Comparison of ENCODE assay signal across 10 mouse cellular contexts in genomic region chr13:23426922-23427321, GRCm38 (mm10). TPM values are rescaled to one million over a fixed set of nuclear protein-coding genes. Genes with fewer than 3 reads are reported as not detected.
DNase-seq lines count a peak whose midpoint lies in the region; ATAC-seq and TF ChIP-seq lines count a peak whose summit lies in the region.
"Had no signal": no experiment of that assay in that cellular context is flagged by ENCODE, and none has a peak within 500 bp of the region (broad histone marks: within the 10 kb centered on the region; RNA-seq: fewer than 3 reads in every experiment).

No protein-coding gene starts in this region.

- WGBS in forebrain, postnatal 0 days = 15% methylated on average over 14 of the region's 14 CpGs
- 15% methylated on average over 14 of the region's 14 CpGs for WGBS in forebrain, embryonic 15.5 days
- 22% methylated on average over 14 of the region's 14 CpGs for WGBS in stomach, embryonic 15.5 days
- WGBS in stomach, postnatal 0 days = 29% methylated on average over 14 of the region's 14 CpGs
- 14% methylated on average over 14 of the region's 14 CpGs for WGBS in embryonic facial prominence, embryonic 14.5 days

- H3K4me1 ChIP-seq in forebrain, postnatal 0 days (ENCODE audit: insufficient read depth) = 0 out of 2 replicates have a peak, but pooled peaks cover 6% of the 10 kb centered on the region
- peaks cover 44% of the 10 kb centered on the region for H3K4me1 ChIP-seq in forebrain, embryonic 15.5 days
- peaks cover 12% of the 10 kb centered on the region for H3K4me1 ChIP-seq in stomach, embryonic 15.5 days
- H3K4me1 ChIP-seq in stomach, postnatal 0 days (replicated peaks; ENCODE audit: control insufficient read depth, insufficient read depth) = no peaks in the 10 kb centered on the region
- peaks cover 13% of the 10 kb centered on the region for H3K4me1 ChIP-seq in embryonic facial prominence, embryonic 14.5 days (ENCODE audit: control insufficient read depth, insufficient read depth, low read length)

- H3K27me3 ChIP-seq in forebrain, postnatal 0 days (ENCODE audit: insufficient read depth, low read length) = no peaks in the 10 kb centered on the region
- H3K27me3 ChIP-seq in forebrain, embryonic 15.5 days = no peaks in the 10 kb centered on the region
- no peaks in the 10 kb centered on the region for H3K27me3 ChIP-seq in stomach, embryonic 15.5 days (replicated peaks)
- H3K27me3 ChIP-seq in stomach, postnatal 0 days (ENCODE audit: control insufficient read depth, insufficient read depth, low read length) = no peaks in the 10 kb centered on the region
- H3K27me3 ChIP-seq in embryonic facial prominence, embryonic 14.5 days (replicated peaks; ENCODE audit: control insufficient read depth, insufficient read depth, low read length) = no peaks in the 10 kb centered on the region

- no peak for TF ChIP-seq CTCF in forebrain, postnatal 0 days (IDR thresholded peaks at IDR 0.05; ENCODE audit: low read depth)
- no peak for TF ChIP-seq CTCF in stomach, postnatal 0 days (IDR thresholded peaks at IDR 0.05; ENCODE audit: low read depth)

- peak; percentile 59 for DNase-seq in forebrain, postnatal 0 days
- no peak for DNase-seq in stomach, postnatal 0 days (ENCODE audit: low spot score)
- peak; percentile 71 for DNase-seq in embryonic facial prominence, embryonic 14.5 days (ENCODE audit: low spot score)
- DNase-seq in testis, postnatal 10 days (ENCODE audit: low spot score) = peak; percentile 51
- no peak for DNase-seq in adrenal gland, postnatal 36 days
- no peak for DNase-seq in adrenal gland, postnatal 10 days
- DNase-seq: kidney, adult 9 months; lung, postnatal 36 days had no signal

- H3K4me2 ChIP-seq in forebrain, postnatal 0 days (ENCODE audit: low read depth) = no peak overlapping the region
- H3K4me2 ChIP-seq in forebrain, embryonic 15.5 days (replicated peaks) = no peak overlapping the region
- H3K4me2 ChIP-seq in stomach, embryonic 15.5 days = no peak overlapping the region
- H3K4me2 ChIP-seq in stomach, postnatal 0 days (replicated peaks; ENCODE audit: low read depth) = no peak overlapping the region
- no peak overlapping the region for H3K4me2 ChIP-seq in embryonic facial prominence, embryonic 14.5 days (ENCODE audit: low read depth, low read length)

- H3K4me3 ChIP-seq in forebrain, postnatal 0 days (ENCODE audit: low read depth, low read length) = no peak overlapping the region
- no peak overlapping the region for H3K4me3 ChIP-seq in forebrain, embryonic 15.5 days
- no peak overlapping the region for H3K4me3 ChIP-seq in stomach, embryonic 15.5 days (replicated peaks)
- H3K4me3 ChIP-seq in stomach, postnatal 0 days (ENCODE audit: low read depth, low read length) = no peak overlapping the region
- H3K4me3 ChIP-seq in embryonic facial prominence, embryonic 14.5 days (ENCODE audit: low read depth, low read length) = peak overlapping the region; percentile 4; the same call in 1 of the 2 replicates

- no peak overlapping the region for H3K27ac ChIP-seq in forebrain, postnatal 0 days (ENCODE audit: low read depth, low read length)
- H3K27ac ChIP-seq in forebrain, embryonic 15.5 days (replicated peaks) = no peak overlapping the region
- no peak overlapping the region for H3K27ac ChIP-seq in stomach, embryonic 15.5 days
- H3K27ac ChIP-seq in stomach, postnatal 0 days (replicated peaks) = no peak overlapping the region
- no peak overlapping the region for H3K27ac ChIP-seq in embryonic facial prominence, embryonic 14.5 days (replicated peaks; ENCODE audit: low read depth, low read length)

- H3K36me3 ChIP-seq in forebrain, postnatal 0 days (ENCODE audit: insufficient read depth) = peaks cover 5% of the 10 kb centered on the region; the same call in 1 of the 2 replicates
- peaks cover 1% of the 10 kb centered on the region; the same call in 1 of the 2 replicates for H3K36me3 ChIP-seq in forebrain, embryonic 15.5 days
- 0 out of 2 replicates have a peak, but pooled peaks cover under 1% of the 10 kb centered on the region for H3K36me3 ChIP-seq in stomach, embryonic 15.5 days
- no peaks in the 10 kb centered on the region; the same call in 1 of the 2 replicates for H3K36me3 ChIP-seq in stomach, postnatal 0 days (ENCODE audit: control insufficient read depth, insufficient read depth, low read length)
- H3K36me3 ChIP-seq in embryonic facial prominence, embryonic 14.5 days (ENCODE audit: control insufficient read depth, insufficient read depth, low read length) = peaks cover 3% of the 10 kb centered on the region

- ATAC-seq in forebrain, postnatal 0 days = peak; percentile 12; the same call in 1 of the 2 replicates
- no peak for ATAC-seq in forebrain, embryonic 15.5 days (replicated peaks)
- peak; percentile 16; the same call in 1 of the 2 replicates for ATAC-seq in stomach, embryonic 15.5 days (ENCODE audit: insufficient read depth, low FRiP score, low read depth)
- ATAC-seq in stomach, postnatal 0 days (ENCODE audit: low FRiP score, low TSS enrichment) = no peak
- ATAC-seq in embryonic facial prominence, embryonic 14.5 days (ENCODE audit: low read depth) = no peak

- no peak overlapping the region for H3K9ac ChIP-seq in forebrain, postnatal 0 days
- no peak overlapping the region for H3K9ac ChIP-seq in forebrain, embryonic 15.5 days (replicated peaks)
- H3K9ac ChIP-seq in stomach, embryonic 15.5 days = no peak overlapping the region
- no peak overlapping the region for H3K9ac ChIP-seq in stomach, postnatal 0 days (ENCODE audit: low read length)
- H3K9ac ChIP-seq in embryonic facial prominence, embryonic 14.5 days (ENCODE audit: low read depth, low read length) = no peak overlapping the region

- no peaks in the 10 kb centered on the region for H3K9me3 ChIP-seq in forebrain, postnatal 0 days (ENCODE audit: low read length)
- no peaks in the 10 kb centered on the region for H3K9me3 ChIP-seq in forebrain, embryonic 15.5 days
- H3K9me3 ChIP-seq in stomach, embryonic 15.5 days = no peaks in the 10 kb centered on the region
- H3K9me3 ChIP-seq in stomach, postnatal 0 days (ENCODE audit: control insufficient read depth, low read length) = no peaks in the 10 kb centered on the region
- no peaks in the 10 kb centered on the region for H3K9me3 ChIP-seq in embryonic facial prominence, embryonic 14.5 days (ENCODE audit: control insufficient read depth, low read length)

- TF ChIP-seq EP300 in stomach, postnatal 0 days (optimal IDR thresholded peaks at IDR 0.05) = no peak

RNA-seq across cellular contexts. Expression of gene Abt1, which starts 3.3 kb away (rescaled TPM):
- 6.5 and 8.2 TPM in 2 replicates for total RNA-seq in forebrain, postnatal 0 days (2014; rRNA removed)
- polyA plus RNA-seq in forebrain, postnatal 0 days (2015; fragmentation: Nextera tagmentation; extraction: Ambion mirVana) = 7.7 and 8.2 TPM in 2 replicates
- polyA plus RNA-seq in forebrain, embryonic 15.5 days (2015; fragmentation: Nextera tagmentation; extraction: Ambion mirVana) = 13.0 and 13.2 TPM in 2 replicates
- 10.7 and 11.9 TPM in 2 replicates for polyA plus RNA-seq in stomach, embryonic 15.5 days (2015; fragmentation: Nextera tagmentation; extraction: Ambion mirVana)
- polyA plus RNA-seq in stomach, postnatal 0 days (2015; fragmentation: Nextera tagmentation; extraction: Ambion mirVana) = 7.1 and 7.4 TPM in 2 replicates
- polyA plus RNA-seq in embryonic facial prominence, embryonic 14.5 days (2014; fragmentation: Nextera tagmentation; extraction: Ambion mirVana) = 10.3 and 11.6 TPM in 2 replicates
- total RNA-seq in adrenal gland, postnatal 36 days (2021) = 1 to 10 TPM; 6.9 to 8.3 TPM
- total RNA-seq in adrenal gland, postnatal 10 days (2021) = 1 to 10 TPM; 6.1 to 7.1 TPM

RNA-seq across cellular contexts. Expression of gene Btn1a1, which starts 38.8 kb away (rescaled TPM):
- 0.08 and 0.33 TPM in 2 replicates for total RNA-seq in forebrain, postnatal 0 days (2014; rRNA removed)
- polyA plus RNA-seq in forebrain, postnatal 0 days (2015; fragmentation: Nextera tagmentation; extraction: Ambion mirVana) = 0.12 TPM in 1 of 2 replicates, not detected in the other
- polyA plus RNA-seq in forebrain, embryonic 15.5 days (2015; fragmentation: Nextera tagmentation; extraction: Ambion mirVana) = 0.05 and 0.08 TPM in 2 replicates
- 0.09 and 0.22 TPM in 2 replicates for polyA plus RNA-seq in stomach, embryonic 15.5 days (2015; fragmentation: Nextera tagmentation; extraction: Ambion mirVana)
- polyA plus RNA-seq in stomach, postnatal 0 days (2015; fragmentation: Nextera tagmentation; extraction: Ambion mirVana) = 0.05 TPM in 1 of 2 replicates, not detected in the other
- polyA plus RNA-seq in embryonic facial prominence, embryonic 14.5 days (2014; fragmentation: Nextera tagmentation; extraction: Ambion mirVana) = 0.18 TPM in 1 of 2 replicates, not detected in the other
- not detected for total RNA-seq in adrenal gland, postnatal 36 days (2021)
- under 1 TPM in 1 of 2 experiments, not detected in 1; 0.55 TPM for total RNA-seq in adrenal gland, postnatal 10 days (2021)

RNA-seq across cellular contexts. Expression of gene Zfp322a, which starts 57.9 kb away (rescaled TPM):
- total RNA-seq in forebrain, postnatal 0 days (2014; rRNA removed) = 32.9 and 35.5 TPM in 2 replicates
- polyA plus RNA-seq in forebrain, postnatal 0 days (2015; fragmentation: Nextera tagmentation; extraction: Ambion mirVana) = 23.1 and 33.6 TPM in 2 replicates
- 58.3 and 60.9 TPM in 2 replicates for polyA plus RNA-seq in forebrain, embryonic 15.5 days (2015; fragmentation: Nextera tagmentation; extraction: Ambion mirVana)
- 40.9 and 42.0 TPM in 2 replicates for polyA plus RNA-seq in stomach, embryonic 15.5 days (2015; fragmentation: Nextera tagmentation; extraction: Ambion mirVana)
- polyA plus RNA-seq in stomach, postnatal 0 days (2015; fragmentation: Nextera tagmentation; extraction: Ambion mirVana) = 18.1 and 18.9 TPM in 2 replicates
- 40.2 and 44.9 TPM in 2 replicates for polyA plus RNA-seq in embryonic facial prominence, embryonic 14.5 days (2014; fragmentation: Nextera tagmentation; extraction: Ambion mirVana)
- 10 to 100 TPM; 19.4 to 21.2 TPM for total RNA-seq in adrenal gland, postnatal 36 days (2021)
- 10 to 100 TPM; 18.9 to 26.9 TPM for total RNA-seq in adrenal gland, postnatal 10 days (2021)

Comparison
In these comparisons a context has a peak if more than half of its experiments do, and no peak if none do; other contexts are left out.
1. ATAC-seq: peak in forebrain, postnatal 0 days (single experiment) and stomach, embryonic 15.5 days (single experiment); none in forebrain, embryonic 15.5 days (single experiment), stomach, postnatal 0 days (single experiment) and embryonic facial prominence, embryonic 14.5 days (single experiment).
2. DNase-seq: peak in forebrain, postnatal 0 days (single experiment), embryonic facial prominence, embryonic 14.5 days (single experiment) and testis, postnatal 10 days (single experiment); none in stomach, postnatal 0 days (single experiment), adrenal gland, postnatal 36 days (0 of 2) and adrenal gland, postnatal 10 days (single experiment).